Mouse (Mus musculus): ENCODE results near the gene Stx11. TPM values are rescaled to one million over a fixed set of nuclear protein-coding genes. Genes with fewer than 3 reads are reported as not detected.

Stx11 gene
- polyA plus RNA-seq, 1 experiment: 7.9 TPM

GRCm38 (mm10) chr10:12921551-12922040 is 42.5 kb downstream of the Stx11 start:
- H3K4me3 ChIP-seq (ENCODE audit: insufficient read depth, low read length): peak overlapping the region; percentile 87
- TF ChIP-seq POLR2A (IDR thresholded peaks at IDR 0.05; ENCODE audit: borderline replicate concordance, low read depth, low read length) (no peak), CTCF (IDR thresholded peaks at IDR 0.05; ENCODE audit: low read depth, low read length) (no peak)

GRCm38 (mm10) chr10:12919287-12919686 is 44.8 kb downstream of the Stx11 start:
- peaks cover 4% of the 10 kb centered on the region for H3K4me1 ChIP-seq (ENCODE audit: control insufficient read depth, insufficient read depth, low read length)
- no peak overlapping the region for H3K4me3 ChIP-seq (ENCODE audit: insufficient read depth, low read length)
- no peak overlapping the region for H3K27ac ChIP-seq (ENCODE audit: insufficient read depth, low read depth, low read length)
- TF ChIP-seq POLR2A (IDR thresholded peaks at IDR 0.05; ENCODE audit: borderline replicate concordance, low read depth, low read length) (no peak), CTCF (IDR thresholded peaks at IDR 0.05; ENCODE audit: low read depth, low read length) (no peak)

More at GRCm38 (mm10) chr10:12921551-12922040, 42.5 kb downstream of the Stx11 start:
- peaks cover 4% of the 10 kb centered on the region for H3K4me1 ChIP-seq (ENCODE audit: control insufficient read depth, insufficient read depth, low read length)
- H3K27ac ChIP-seq (ENCODE audit: insufficient read depth, low read depth, low read length): no peak overlapping the region

- Histone ChIP-seq H3K27ac (ENCODE audit: insufficient read depth, low read depth, low read length) (no peak overlapping the region), H3K4me3 (ENCODE audit: insufficient read depth, low read length) (no peak overlapping the region), H3K4me1 (ENCODE audit: control insufficient read depth, insufficient read depth, low read length) (no peaks in the 10 kb centered on the region)
- TF ChIP-seq POLR2A (IDR thresholded peaks at IDR 0.05; ENCODE audit: borderline replicate concordance, low read depth, low read length): no peak
- no peak for TF ChIP-seq CTCF (IDR thresholded peaks at IDR 0.05; ENCODE audit: low read depth, low read length)
These were observed 46.5 kb downstream of the Stx11 start for GRCm38 (mm10) chr10:12917626-12918025.

GRCm38 (mm10) chr10:12916376-12916775 is 47.7 kb downstream of the Stx11 start:
- no peaks in the 10 kb centered on the region for H3K4me1 ChIP-seq (ENCODE audit: control insufficient read depth, insufficient read depth, low read length)
- TF ChIP-seq CTCF (IDR thresholded peaks at IDR 0.05; ENCODE audit: low read depth, low read length) (no peak), POLR2A (IDR thresholded peaks at IDR 0.05; ENCODE audit: borderline replicate concordance, low read depth, low read length) (no peak)
- no peak overlapping the region for H3K27ac ChIP-seq (ENCODE audit: insufficient read depth, low read depth, low read length)
- H3K4me3 ChIP-seq (ENCODE audit: insufficient read depth, low read length): no peak overlapping the region

- Histone ChIP-seq H3K4me1 (ENCODE audit: control insufficient read depth, insufficient read depth, low read length) (no peaks in the 10 kb centered on the region), H3K27ac (ENCODE audit: insufficient read depth, low read depth, low read length) (no peak overlapping the region), H3K4me3 (ENCODE audit: insufficient read depth, low read length) (no peak overlapping the region)
- TF ChIP-seq POLR2A (IDR thresholded peaks at IDR 0.05; ENCODE audit: borderline replicate concordance, low read depth, low read length) (no peak), CTCF (IDR thresholded peaks at IDR 0.05; ENCODE audit: low read depth, low read length) (no peak)
These were observed 48.3 kb downstream of the Stx11 start for GRCm38 (mm10) chr10:12915826-12916225.

- TF ChIP-seq CTCF (IDR thresholded peaks at IDR 0.05; ENCODE audit: low read depth, low read length): no peak
- no peak for TF ChIP-seq POLR2A (IDR thresholded peaks at IDR 0.05; ENCODE audit: borderline replicate concordance, low read depth, low read length)
- no peak overlapping the region for H3K27ac ChIP-seq (ENCODE audit: insufficient read depth, low read depth, low read length)
- no peak overlapping the region for H3K4me3 ChIP-seq (ENCODE audit: insufficient read depth, low read length)
- H3K4me1 ChIP-seq (ENCODE audit: control insufficient read depth, insufficient read depth, low read length): no peaks in the 10 kb centered on the region
These were observed 49.9 kb downstream of the Stx11 start for GRCm38 (mm10) chr10:12914203-12914602.

- no peak overlapping the region for H3K4me3 ChIP-seq (ENCODE audit: insufficient read depth, low read length)
These were observed 52.0 kb downstream of the Stx11 start for GRCm38 (mm10) chr10:12911981-12912530.

GRCm38 (mm10) chr10:12911451-12911850 is 52.6 kb downstream of the Stx11 start:
- H3K4me1 ChIP-seq (ENCODE audit: control insufficient read depth, insufficient read depth, low read length): no peaks in the 10 kb centered on the region
- no peak overlapping the region for H3K27ac ChIP-seq (ENCODE audit: insufficient read depth, low read depth, low read length)
- TF ChIP-seq POLR2A (IDR thresholded peaks at IDR 0.05; ENCODE audit: borderline replicate concordance, low read depth, low read length) (no peak), CTCF (IDR thresholded peaks at IDR 0.05; ENCODE audit: low read depth, low read length) (no peak)
- H3K4me3 ChIP-seq (ENCODE audit: insufficient read depth, low read length): no peak overlapping the region

More at GRCm38 (mm10) chr10:12911981-12912530, 52.0 kb downstream of the Stx11 start:
- H3K27ac ChIP-seq (ENCODE audit: insufficient read depth, low read depth, low read length): no peak overlapping the region
- no peaks in the 10 kb centered on the region for H3K4me1 ChIP-seq (ENCODE audit: control insufficient read depth, insufficient read depth, low read length)
- TF ChIP-seq CTCF (IDR thresholded peaks at IDR 0.05; ENCODE audit: low read depth, low read length) (no peak), POLR2A (IDR thresholded peaks at IDR 0.05; ENCODE audit: borderline replicate concordance, low read depth, low read length) (no peak)

- Histone ChIP-seq H3K4me1 (ENCODE audit: control insufficient read depth, insufficient read depth, low read length) (no peaks in the 10 kb centered on the region), H3K27ac (ENCODE audit: insufficient read depth, low read depth, low read length) (no peak overlapping the region), H3K4me3 (ENCODE audit: insufficient read depth, low read length) (no peak overlapping the region)
- TF ChIP-seq CTCF (IDR thresholded peaks at IDR 0.05; ENCODE audit: low read depth, low read length) (no peak), POLR2A (IDR thresholded peaks at IDR 0.05; ENCODE audit: borderline replicate concordance, low read depth, low read length) (no peak)
These were observed 54.2 kb downstream of the Stx11 start for GRCm38 (mm10) chr10:12909891-12910290.

- Histone ChIP-seq H3K4me3 (ENCODE audit: insufficient read depth, low read length) (no peak overlapping the region), H3K27ac (ENCODE audit: insufficient read depth, low read depth, low read length) (no peak overlapping the region), H3K4me1 (ENCODE audit: control insufficient read depth, insufficient read depth, low read length) (no peaks in the 10 kb centered on the region)
- TF ChIP-seq CTCF (IDR thresholded peaks at IDR 0.05; ENCODE audit: low read depth, low read length) (no peak), POLR2A (IDR thresholded peaks at IDR 0.05; ENCODE audit: borderline replicate concordance, low read depth, low read length) (no peak)
These were observed 54.9 kb downstream of the Stx11 start for GRCm38 (mm10) chr10:12909179-12909578.

Measured in bone marrow macrophage, adult 2 months (primary cell).